Mouse (Mus musculus): ENCODE data around the gene Kcnma1.

The Kcnma1 gene

GRCm38 (mm10) chr14:23848529-23849141 is 165.7 kb downstream of the Kcnma1 start:
- DNase-seq, result no peak

GRCm38 (mm10) chr14:23846706-23847105 is 167.6 kb downstream of the Kcnma1 start:
- DNase-seq, result no peak

- DNase-seq, result no peak
These were observed 172.3 kb downstream of the Kcnma1 start for GRCm38 (mm10) chr14:23842025-23842424.

- DNase-seq, result no peak
These were observed 174.7 kb downstream of the Kcnma1 start for GRCm38 (mm10) chr14:23839613-23840012.

GRCm38 (mm10) chr14:23835387-23836111 is 178.7 kb downstream of the Kcnma1 start:
- DNase-seq, result peak; percentile 57

- DNase-seq, result peak; percentile 64
These were observed 183.0 kb downstream of the Kcnma1 start for GRCm38 (mm10) chr14:23831284-23831683.

- no peak for DNase-seq
These were observed 184.0 kb downstream of the Kcnma1 start for GRCm38 (mm10) chr14:23830316-23830715.

- DNase-seq, result no peak
These were observed 185.5 kb downstream of the Kcnma1 start for GRCm38 (mm10) chr14:23828711-23829320.

- DNase-seq, result no peak
These were observed 189.4 kb downstream of the Kcnma1 start for GRCm38 (mm10) chr14:23824937-23825336.

GRCm38 (mm10) chr14:23824267-23824666 is 190.0 kb downstream of the Kcnma1 start:
- DNase-seq, result no peak

- no peak for DNase-seq
These were observed 196.7 kb downstream of the Kcnma1 start for GRCm38 (mm10) chr14:23817585-23817984.

GRCm38 (mm10) chr14:23810081-23810480 is 204.2 kb downstream of the Kcnma1 start:
- DNase-seq, result no peak

GRCm38 (mm10) chr14:23809124-23809523 is 205.2 kb downstream of the Kcnma1 start:
- no peak for DNase-seq

- no peak for DNase-seq
These were observed 207.9 kb downstream of the Kcnma1 start for GRCm38 (mm10) chr14:23806378-23806777.

GRCm38 (mm10) chr14:23796878-23797277 is 217.4 kb downstream of the Kcnma1 start:
- DNase-seq, result no peak

GRCm38 (mm10) chr14:23792674-23793073 is 221.6 kb downstream of the Kcnma1 start:
- DNase-seq, result no peak

- no peak for DNase-seq
These were observed 222.2 kb downstream of the Kcnma1 start for GRCm38 (mm10) chr14:23792076-23792475.

- peak; percentile 69 for DNase-seq
These were observed 223.0 kb downstream of the Kcnma1 start for GRCm38 (mm10) chr14:23791261-23791691.

GRCm38 (mm10) chr14:23786687-23787073 is 227.6 kb downstream of the Kcnma1 start:
- DNase-seq, result peak; percentile 19

GRCm38 (mm10) chr14:23785921-23786686 is 228.2 kb downstream of the Kcnma1 start:
- no peak for DNase-seq

GRCm38 (mm10) chr14:23782845-23783609 is 231.3 kb downstream of the Kcnma1 start:
- no peak for DNase-seq

GRCm38 (mm10) chr14:23774542-23774941 is 239.7 kb downstream of the Kcnma1 start:
- DNase-seq, result no peak

All from kidney, adult 18-20 months (tissue).